Mouse (Mus musculus) limb, embryonic 11.5 days (tissue): Measurements from ENCODE around the gene Mdk. TPM values are rescaled to one million over a fixed set of nuclear protein-coding genes. Genes with fewer than 3 reads are reported as not detected.

Experiments used
- ATAC-seq: fragments of 200-750 bp; cut with Nextera tagmentation; 2 replicates; pipeline ENCODE4 v1.8.0; 2017; ENCODE audit warnings: low read depth; ENCODE audit not compliant: insufficient number of reproducible peaks, low FRiP score, low TSS enrichment
- DNase-seq: peaks from one replicate; pipeline ENCODE4 v3.0.0-alpha.2; 2015; ENCODE audit warnings: low spot score
- H3K27ac ChIP-seq: fragments of 300-500 bp; sonication (generic); replicated peaks from 2 replicates; pipeline ENCODE4 v1.5.1; 2014; ENCODE audit warnings: low read depth, mild to moderate bottlenecking, low read length
- H3K27me3 ChIP-seq: fragments of 300-500 bp; sonication (generic); 2 replicates; pipeline ENCODE4 v1.6.1; 2014; ENCODE audit warnings: mild to moderate bottlenecking, low read length, mixed read lengths; ENCODE audit not compliant: control insufficient read depth, insufficient read depth
- H3K36me3 ChIP-seq: fragments of 300-500 bp; sonication (generic); 2 replicates; pipeline ENCODE4 v1.6.1; 2014; ENCODE audit warnings: mild to moderate bottlenecking, low read length, moderate library complexity, mixed read lengths; ENCODE audit not compliant: control insufficient read depth, insufficient read depth
- H3K4me1 ChIP-seq: fragments of 300-500 bp; sonication (generic); 2 replicates; pipeline ENCODE4 v1.6.1; 2014; ENCODE audit warnings: low read length, mixed read lengths; ENCODE audit not compliant: control insufficient read depth, insufficient read depth
- H3K4me2 ChIP-seq: fragments of 300-500 bp; sonication (generic); 2 replicates; pipeline ENCODE4 v1.6.1; 2014; ENCODE audit warnings: low read depth, mild to moderate bottlenecking, moderate library complexity; ENCODE audit not compliant: severe bottlenecking
- H3K4me3 ChIP-seq: fragments of 300-500 bp; sonication (generic); 2 replicates; pipeline ENCODE4 v1.5.1; 2014; ENCODE audit warnings: low read depth, low read length
- H3K9ac ChIP-seq: fragments of 300-500 bp; sonication (generic); 2 replicates; pipeline ENCODE4 v1.6.1; 2014; ENCODE audit warnings: mild to moderate bottlenecking, low read length
- H3K9me3 ChIP-seq: fragments of 300-500 bp; sonication (generic); 2 replicates; pipeline ENCODE4 v1.6.1; 2016; ENCODE audit warnings: low read length; ENCODE audit not compliant: control insufficient read depth
- WGBS: fragments of 180-500 bp; shearing (Covaris S2); extraction: QIAGEN DNeasy Blood & Tissue Kit; methylation state at CpG from one replicate; pipeline ENCODE4 v1.1.7; 2014; 5-methylcytosine and 5-hydroxymethylcytosine counted together
- polyA plus RNA-seq: library from polyadenylated mRNA; unstranded; fragments of >200 nt; fragmentation: Nextera tagmentation; extraction: Ambion mirVana; gene quantifications from 2 replicates; pipeline ENCODE4 v1.2.1, GENCODE M21; 2014

The Mdk gene
- polyA plus RNA-seq, 1 experiment from 2014 or later = 2,452 TPM

DNA sequence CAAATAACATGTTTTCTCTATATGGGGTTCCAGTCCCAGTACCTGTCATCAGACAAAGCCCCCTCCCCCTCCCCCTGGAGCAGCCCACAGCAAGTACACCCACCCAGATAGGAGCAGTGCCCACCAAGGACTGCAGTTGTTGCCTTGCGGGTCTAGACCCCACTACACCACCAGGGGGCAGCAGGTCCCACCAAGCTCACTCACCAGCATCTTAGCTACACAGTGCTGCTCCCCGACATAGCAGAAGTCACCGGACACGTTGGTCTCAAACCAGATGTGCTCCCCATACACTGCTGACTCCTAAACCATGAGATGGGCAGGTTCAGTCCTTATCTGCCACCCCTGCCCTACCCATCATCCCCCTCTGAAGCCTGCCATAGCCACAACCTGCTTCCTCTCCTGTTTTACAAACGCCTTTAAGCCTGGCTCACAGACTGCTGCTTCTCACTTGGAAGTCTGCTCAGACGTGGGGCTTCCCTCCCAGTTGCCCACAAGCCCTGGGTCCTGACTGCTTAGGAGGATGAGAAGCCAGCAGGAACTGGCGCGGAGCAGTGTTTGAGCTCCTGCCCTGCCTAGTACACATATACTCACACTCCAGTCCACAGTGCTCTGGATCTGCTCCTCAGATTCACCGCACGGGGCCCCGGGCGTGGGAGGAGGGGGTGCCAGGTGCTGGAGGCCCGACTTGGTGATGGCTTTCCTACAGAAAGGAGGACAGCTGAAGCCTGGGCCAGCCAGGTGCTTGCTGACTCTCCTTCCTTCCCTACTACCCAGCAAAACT lies 12.3 kb upstream of the Mdk start:
- DNase-seq = peak; percentile 90
- WGBS = 47% methylated on average over 13 of the region's 13 CpGs

DNA sequence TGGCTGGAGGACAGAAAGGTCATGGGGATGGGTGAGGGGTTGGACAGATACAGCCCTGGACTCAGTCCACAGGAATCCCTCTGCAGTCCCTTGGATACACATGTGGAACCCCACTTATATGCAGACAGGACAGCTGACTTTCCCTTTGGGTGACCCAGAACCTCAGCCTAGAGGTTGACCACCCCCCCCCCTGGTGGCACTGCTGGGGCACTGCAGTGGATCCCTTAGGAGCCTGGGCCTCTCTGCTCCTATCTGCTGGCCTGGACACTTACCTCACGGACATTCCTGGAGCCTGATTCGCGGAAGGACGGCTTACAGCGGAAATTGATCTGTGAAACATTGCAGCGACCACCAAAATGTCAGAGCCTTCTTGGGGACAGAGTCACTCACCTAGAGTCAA lies 10.3 kb upstream of the Mdk start:
- H3K9ac ChIP-seq = no peak overlapping the region
- H3K27me3 ChIP-seq = no peaks in the 10 kb centered on the region
- 80% methylated on average over 6 of the region's 6 CpGs for WGBS
- no peak for ATAC-seq
- H3K36me3 ChIP-seq = peaks cover 32% of the 10 kb centered on the region
- no peak overlapping the region for H3K4me2 ChIP-seq
- H3K27ac ChIP-seq = no peak overlapping the region
- peaks cover 5% of the 10 kb centered on the region; the same call in 1 of the 2 replicates for H3K4me1 ChIP-seq
- no peak overlapping the region for H3K4me3 ChIP-seq
- DNase-seq = no peak
- H3K9me3 ChIP-seq = no peaks in the 10 kb centered on the region

More for the DNA sequence above, 12.3 kb upstream of the Mdk start:
- Histone ChIP-seq H3K4me3 (no peak overlapping the region), H3K4me2 (no peak overlapping the region), H3K36me3 (peaks cover 15% of the 10 kb centered on the region), H3K27ac (no peak overlapping the region), H3K27me3 (no peaks in the 10 kb centered on the region), H3K9ac (no peak overlapping the region), H3K9me3 (no peaks in the 10 kb centered on the region), H3K4me1 (peaks cover 11% of the 10 kb centered on the region; the same call in 1 of the 2 replicates)
- ATAC-seq = peak; percentile 41; the same call in 1 of the 2 replicates

DNA sequence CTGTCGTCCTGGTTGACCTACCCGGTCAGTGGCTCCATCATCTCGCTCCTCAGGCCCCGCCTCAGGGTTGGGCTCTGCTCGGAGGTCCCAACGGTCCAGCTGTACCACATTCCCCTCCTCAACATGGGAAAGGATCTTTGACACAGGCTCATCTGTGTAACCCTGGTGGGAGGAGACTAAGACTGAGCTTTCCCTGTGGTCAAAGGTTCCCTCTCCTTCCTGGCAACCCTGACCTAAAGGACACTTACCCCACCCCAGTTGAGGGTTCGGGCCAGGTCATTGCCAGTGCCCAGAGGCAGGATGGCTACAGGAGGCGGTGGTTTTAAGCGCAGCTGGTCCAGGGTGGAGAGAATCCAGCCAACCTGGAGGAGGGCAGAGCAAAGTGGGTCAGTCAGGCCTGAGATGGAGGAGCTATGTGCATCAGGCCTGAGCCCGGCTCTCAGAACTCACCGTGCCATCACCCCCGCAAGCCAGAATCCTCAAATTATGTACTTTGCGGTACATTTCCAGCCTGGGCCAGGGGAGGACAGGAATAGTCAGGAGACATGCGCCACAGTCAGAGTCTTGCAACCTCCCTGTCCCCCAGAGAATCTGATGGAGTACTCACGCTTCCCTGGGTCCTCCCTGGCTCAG lies 7.3 kb upstream of the Mdk start:
- ATAC-seq = no peak
- no peak overlapping the region for H3K27ac ChIP-seq
- 82% methylated on average over 15 of the region's 15 CpGs for WGBS
- no peak overlapping the region for H3K4me2 ChIP-seq
- no peaks in the 10 kb centered on the region for H3K9me3 ChIP-seq
- H3K9ac ChIP-seq = no peak overlapping the region
- no peak overlapping the region for H3K4me3 ChIP-seq
- H3K27me3 ChIP-seq = no peaks in the 10 kb centered on the region
- H3K4me1 ChIP-seq = peaks cover 8% of the 10 kb centered on the region
- DNase-seq = no peak
- H3K36me3 ChIP-seq = peaks cover 42% of the 10 kb centered on the region; the same call in 1 of the 2 replicates

DNA sequence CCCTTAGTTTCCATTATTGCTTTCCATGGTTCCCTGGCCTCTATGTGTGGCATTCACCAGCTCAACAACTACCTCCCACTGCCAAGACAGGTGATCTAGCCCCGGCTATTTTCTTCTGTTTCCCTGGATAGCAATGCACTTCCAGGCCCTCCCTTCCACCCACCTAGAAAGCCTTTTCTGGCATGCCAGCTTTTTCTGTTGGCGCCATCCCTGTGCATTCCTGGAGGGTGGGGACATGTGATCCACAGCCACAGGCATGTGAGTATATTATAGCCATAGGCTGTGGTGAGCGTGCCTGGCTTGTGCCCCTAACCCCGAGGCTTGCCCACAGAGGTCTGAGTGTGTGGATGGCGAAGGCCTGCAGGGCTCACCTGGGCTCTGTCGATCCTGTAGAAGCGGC lies 4.1 kb upstream of the Mdk start:
- no peak overlapping the region for H3K4me3 ChIP-seq
- no peak overlapping the region for H3K4me2 ChIP-seq
- H3K4me1 ChIP-seq = peaks cover 28% of the 10 kb centered on the region
- ATAC-seq (no peak), DNase-seq (no peak)
- H3K27me3 ChIP-seq = no peaks in the 10 kb centered on the region
- no peak overlapping the region for H3K9ac ChIP-seq
- peaks cover 40% of the 10 kb centered on the region; the same call in 1 of the 2 replicates for H3K36me3 ChIP-seq
- 92% methylated on average over 7 of the region's 7 CpGs for WGBS
- no peak overlapping the region for H3K27ac ChIP-seq
- no peaks in the 10 kb centered on the region for H3K9me3 ChIP-seq

DNA sequence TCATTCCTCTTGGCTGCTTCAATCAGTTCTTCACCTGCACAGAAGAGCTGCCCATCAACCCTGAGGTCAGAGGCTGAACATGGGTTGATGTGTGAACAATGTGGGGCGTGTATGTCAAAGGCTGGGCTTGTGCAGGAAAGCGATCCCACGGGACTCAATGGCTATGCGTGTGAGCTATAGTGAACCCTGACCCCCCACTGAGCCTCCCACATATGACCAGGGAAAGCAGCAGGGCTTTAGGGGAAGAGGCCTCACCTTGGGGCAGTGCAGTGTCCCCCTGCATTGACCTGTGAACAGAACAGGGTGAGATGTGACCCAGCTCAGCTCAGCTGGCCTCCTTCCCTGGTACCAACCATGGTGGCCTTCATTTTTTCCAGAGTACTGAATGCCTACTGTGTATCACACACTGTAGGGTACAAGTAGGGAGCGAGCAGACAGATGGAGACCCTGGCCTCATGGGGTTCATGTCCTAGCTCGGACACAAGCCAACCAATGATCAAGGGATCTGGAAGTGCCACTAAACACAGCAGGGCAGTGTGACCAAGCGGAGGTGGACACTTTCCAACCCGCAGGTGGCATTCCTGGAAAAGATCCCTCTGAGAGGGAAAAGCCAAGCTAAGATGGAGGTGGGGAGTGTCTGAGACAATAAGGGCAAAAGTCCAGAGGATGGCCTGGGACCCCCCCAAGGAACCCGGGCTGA lies 2.9 kb upstream of the Mdk start:
- no peak for DNase-seq
- Histone ChIP-seq H3K27ac (no peak overlapping the region), H3K4me3 (no peak overlapping the region), H3K4me1 (peaks cover 28% of the 10 kb centered on the region), H3K4me2 (no peak overlapping the region), H3K27me3 (no peaks in the 10 kb centered on the region), H3K36me3 (peaks cover 36% of the 10 kb centered on the region; the same call in 1 of the 2 replicates), H3K9me3 (no peaks in the 10 kb centered on the region), H3K9ac (no peak overlapping the region)
- WGBS = 93% methylated on average over 9 of the region's 9 CpGs
- no peak for ATAC-seq

DNA sequence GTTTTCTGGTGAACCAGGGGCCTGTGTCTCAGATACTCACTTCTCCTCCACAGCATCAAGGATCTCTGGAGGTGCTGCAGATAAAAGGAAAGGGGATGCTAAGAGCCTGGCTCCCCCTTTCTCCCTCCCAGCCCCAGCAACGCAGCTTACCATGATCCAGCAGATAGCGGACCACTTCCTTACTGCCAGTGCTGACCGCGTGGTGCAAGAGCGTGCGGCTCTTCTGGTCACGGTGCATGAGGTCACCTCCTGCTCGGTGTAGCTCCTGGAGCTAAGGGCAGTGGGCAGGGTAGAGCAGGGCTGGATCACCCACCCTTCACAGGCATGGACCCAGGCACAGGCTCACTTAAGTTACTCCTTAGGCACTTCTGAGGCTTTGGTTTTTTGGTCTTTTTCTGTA lies 1.9 kb upstream of the Mdk start:
- no peak for ATAC-seq
- Histone ChIP-seq H3K4me2 (no peak overlapping the region; the same call in 1 of the 2 replicates), H3K4me1 (peaks cover 28% of the 10 kb centered on the region), H3K27me3 (no peaks in the 10 kb centered on the region), H3K36me3 (peaks cover 28% of the 10 kb centered on the region; the same call in 1 of the 2 replicates), H3K9me3 (no peaks in the 10 kb centered on the region), H3K4me3 (no peak overlapping the region), H3K9ac (no peak overlapping the region), H3K27ac (peak overlapping the region; percentile 97)
- 57% methylated on average over 8 of the region's 8 CpGs for WGBS
- no peak for DNase-seq

DNA sequence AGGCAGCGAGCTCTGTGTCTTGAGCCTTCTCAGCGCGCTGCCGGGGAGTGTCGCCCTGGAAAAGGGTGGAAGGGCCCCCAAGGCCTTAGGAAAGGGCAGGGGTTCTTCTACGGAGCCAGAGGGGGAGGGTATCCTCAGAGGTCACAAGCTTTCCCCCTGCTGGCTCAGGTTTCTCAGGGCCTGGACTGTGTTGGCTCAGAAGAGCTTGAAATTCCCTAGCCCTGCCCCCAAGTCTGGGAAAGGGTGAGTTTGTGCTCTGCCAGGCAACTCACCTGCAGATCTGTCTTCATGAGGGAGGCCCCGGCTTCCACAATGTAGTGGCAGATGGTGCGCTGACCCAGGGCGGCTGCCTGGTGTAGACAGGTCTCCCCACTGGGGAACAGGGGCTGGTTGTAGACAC lies 1.4 kb upstream of the Mdk start:
- Histone ChIP-seq H3K4me3 (0 out of 2 replicates have a peak overlapping the region, but pooled peaks have one; percentile 3), H3K9ac (peak overlapping the region; percentile 46; the same call in 1 of the 2 replicates), H3K27ac (peak overlapping the region; percentile 97), H3K4me1 (peaks cover 28% of the 10 kb centered on the region), H3K4me2 (peak overlapping the region; percentile 73; the same call in 1 of the 2 replicates), H3K9me3 (no peaks in the 10 kb centered on the region), H3K36me3 (peaks cover 24% of the 10 kb centered on the region; the same call in 1 of the 2 replicates), H3K27me3 (no peaks in the 10 kb centered on the region)
- 4% methylated on average over 9 of the region's 9 CpGs for WGBS
- peak; percentile 70 for DNase-seq
- ATAC-seq = no peak

DNA sequence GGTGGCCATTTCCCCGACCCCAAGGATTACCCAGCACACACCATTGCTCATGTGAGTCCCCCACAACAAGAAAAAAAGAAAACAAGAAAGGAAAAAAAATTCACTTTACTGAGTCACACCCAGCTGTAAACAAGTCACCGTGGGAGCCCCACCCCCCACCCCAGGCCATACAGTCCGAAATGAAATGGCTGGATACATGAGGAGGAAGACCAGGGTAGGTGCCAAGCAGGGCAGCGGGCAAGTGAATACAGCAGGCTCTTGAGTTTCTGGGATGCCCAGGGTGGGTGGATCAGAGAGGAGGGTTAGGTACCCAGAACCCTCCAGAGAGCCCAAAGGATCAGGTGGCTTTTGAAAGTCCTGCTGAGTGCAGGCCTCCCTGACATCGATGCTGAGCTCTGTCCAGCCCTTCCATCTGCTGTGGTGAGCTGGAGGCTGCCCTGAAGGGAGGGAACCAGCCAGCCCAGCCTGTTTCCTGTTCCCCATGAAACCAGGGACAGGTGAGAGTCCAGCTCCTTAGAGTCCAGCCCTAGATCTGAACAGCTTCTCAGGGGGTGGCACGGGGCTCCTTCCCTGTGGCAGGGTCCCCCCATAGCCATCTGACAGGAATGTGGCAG lies 747 bp upstream of the Mdk start:
- Histone ChIP-seq H3K9me3 (no peaks in the 10 kb centered on the region), H3K4me3 (peak overlapping the region; percentile 58; the same call in 1 of the 2 replicates), H3K9ac (peak overlapping the region; percentile 88; the same call in 1 of the 2 replicates), H3K4me2 (peak overlapping the region; percentile 73), H3K27me3 (no peaks in the 10 kb centered on the region), H3K36me3 (peaks cover 18% of the 10 kb centered on the region; the same call in 1 of the 2 replicates), H3K4me1 (peaks cover 28% of the 10 kb centered on the region), H3K27ac (peak overlapping the region; percentile 97)
- WGBS = 12% methylated on average over 6 of the region's 6 CpGs
- peak; percentile 52 for DNase-seq
- no peak for ATAC-seq
